Mouse (Mus musculus) heart, adult 8-10 months (tissue): ENCODE results near the gene Sh3pxd2a. TPM values are rescaled to one million over a fixed set of nuclear protein-coding genes. Genes with fewer than 3 reads are reported as not detected.

Experiments used
- DNase-seq: peaks from one replicate; pipeline ENCODE4 v3.0.0; 2022; ENCODE audit warnings: low spot score
- total RNA-seq, 4 experiments: library from RNA; stranded (reverse); gene quantifications; 2 replicates each; pipeline ENCODE4 v1.2.4; 2022

Gene Sh3pxd2a
- total RNA-seq, 4 experiments from 2014 or later: 40.6 to 54.7 (median 46.2) TPM

- DNase-seq: no peak
These were observed 218.7 kb downstream of the Sh3pxd2a start for GRCm38 (mm10) chr19:47245512-47245911.

GRCm38 (mm10) chr19:47242227-47242626 lies 222.0 kb downstream of the Sh3pxd2a start:
- DNase-seq: no peak

DNA sequence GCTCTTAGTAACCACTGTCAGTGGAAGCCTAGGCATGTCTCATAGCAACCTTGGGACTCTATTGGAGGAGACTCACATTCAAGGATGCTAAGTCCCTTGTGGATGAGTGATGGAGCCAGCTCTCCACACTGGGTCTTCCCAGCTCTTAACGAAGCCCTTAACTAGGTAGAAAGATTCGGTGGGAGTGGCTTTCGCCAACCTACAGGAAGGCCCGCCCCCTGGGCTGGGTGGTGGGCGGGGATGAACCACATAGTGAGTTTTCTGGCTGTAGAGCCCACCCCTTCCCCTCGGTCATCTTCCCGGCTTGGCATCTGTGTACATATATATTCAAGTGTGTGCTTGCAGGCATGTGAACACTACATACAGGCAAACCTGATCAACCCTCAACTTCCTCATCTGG lies 223.2 kb downstream of the Sh3pxd2a start:
- no peak for DNase-seq

DNA sequence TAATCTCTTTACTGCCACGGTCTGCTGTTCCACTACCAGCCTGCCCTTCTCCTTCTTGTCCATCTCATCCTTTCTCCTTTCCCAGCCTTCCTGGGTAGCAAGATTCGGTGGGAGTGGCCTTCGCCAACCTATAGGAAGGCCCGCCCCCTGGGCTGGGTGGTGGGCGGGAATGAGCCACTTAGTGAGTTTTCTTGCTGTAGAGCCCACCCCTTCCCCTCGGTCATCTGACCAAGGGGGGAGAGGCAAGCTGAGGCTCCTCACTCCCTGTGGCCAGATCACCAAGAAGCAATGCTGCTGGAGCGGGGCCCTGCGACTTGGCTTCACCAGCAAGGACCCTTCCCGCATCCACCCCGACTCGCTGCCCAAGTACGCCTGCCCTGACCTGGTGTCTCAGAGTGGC lies 224.1 kb downstream of the Sh3pxd2a start:
- DNase-seq: no peak

DNA sequence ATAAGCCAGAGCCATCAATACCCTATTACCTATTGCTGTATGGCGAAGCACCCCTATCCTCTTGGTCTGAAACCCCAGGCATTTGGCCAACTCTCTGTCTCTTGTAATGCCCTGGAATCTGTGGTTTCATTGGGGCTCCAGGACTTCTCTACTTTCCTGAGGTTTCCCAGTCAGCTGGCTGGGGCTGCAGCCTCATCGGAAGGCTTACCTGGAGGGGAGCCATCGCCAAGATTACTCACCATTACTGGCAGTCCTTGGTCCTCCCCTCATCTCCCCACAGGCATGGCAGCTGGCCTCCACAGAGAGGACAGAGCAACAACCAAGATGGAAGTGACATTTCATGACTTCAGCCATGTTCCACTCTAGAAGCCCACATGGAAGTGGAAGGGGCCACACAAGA lies 231.1 kb downstream of the Sh3pxd2a start:
- DNase-seq: no peak

- no peak for DNase-seq
These were observed 231.9 kb downstream of the Sh3pxd2a start for GRCm38 (mm10) chr19:47232077-47232865.

GRCm38 (mm10) chr19:47231389-47231788 lies 232.8 kb downstream of the Sh3pxd2a start:
- no peak for DNase-seq

DNA sequence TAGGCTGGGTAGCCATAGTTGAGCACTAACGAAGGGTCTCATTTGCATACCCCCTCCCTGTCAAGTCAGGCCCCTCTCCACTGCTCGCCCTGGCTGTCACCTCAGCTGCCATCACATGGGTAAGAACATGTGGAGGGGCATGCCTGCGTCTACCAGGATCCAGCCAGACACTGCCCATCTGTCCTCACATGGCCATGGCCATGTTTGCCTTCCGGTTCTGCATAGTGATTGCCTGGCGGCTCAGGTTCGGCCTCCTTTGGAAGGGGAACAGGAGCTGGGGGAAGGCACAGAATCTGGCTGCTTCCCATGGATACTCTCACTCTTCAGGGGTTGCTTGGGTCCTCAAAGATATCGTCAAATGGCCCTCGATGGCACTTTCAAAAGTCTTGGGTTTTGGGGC lies 233.5 kb downstream of the Sh3pxd2a start:
- no peak for DNase-seq

DNA sequence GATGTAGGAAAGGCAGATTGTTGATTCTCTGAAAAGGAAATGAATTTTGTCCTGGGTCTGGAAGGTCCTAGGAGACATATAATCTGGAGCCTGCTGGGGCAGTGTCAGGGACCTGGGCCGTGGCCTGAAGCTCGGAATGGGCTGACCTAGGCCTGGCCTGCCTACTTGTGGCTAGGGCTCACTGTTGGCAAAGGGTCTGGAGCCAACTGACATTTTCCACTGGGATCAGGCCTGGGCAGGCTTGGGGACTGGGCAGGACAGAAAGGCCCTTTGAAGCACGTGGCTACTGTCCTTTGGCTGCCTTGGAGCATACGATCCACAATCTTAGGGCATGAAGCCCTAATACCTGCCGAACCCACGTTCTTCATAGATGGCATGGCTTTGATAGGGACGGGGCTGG lies 234.1 kb downstream of the Sh3pxd2a start:
- DNase-seq: no peak

DNA sequence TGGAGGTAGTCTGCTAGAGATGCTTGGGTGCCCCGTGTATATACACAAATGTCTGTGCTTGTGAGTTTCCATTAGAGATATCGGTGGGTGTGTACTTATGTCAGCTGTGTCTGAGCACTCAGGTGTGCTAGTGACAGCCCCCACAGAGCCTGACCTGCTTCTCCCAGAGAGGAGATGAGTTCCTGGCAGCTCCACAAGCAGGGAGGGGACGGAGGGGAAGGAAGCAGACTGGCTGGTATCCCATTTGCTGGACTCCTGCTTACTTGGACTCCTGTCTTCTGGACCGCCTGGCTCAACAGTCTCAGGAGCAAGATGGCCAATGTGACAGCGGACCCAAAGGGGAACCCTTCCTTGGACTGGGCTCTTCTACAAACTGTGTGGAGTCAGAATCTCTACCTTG lies 234.7 kb downstream of the Sh3pxd2a start:
- no peak for DNase-seq

DNA sequence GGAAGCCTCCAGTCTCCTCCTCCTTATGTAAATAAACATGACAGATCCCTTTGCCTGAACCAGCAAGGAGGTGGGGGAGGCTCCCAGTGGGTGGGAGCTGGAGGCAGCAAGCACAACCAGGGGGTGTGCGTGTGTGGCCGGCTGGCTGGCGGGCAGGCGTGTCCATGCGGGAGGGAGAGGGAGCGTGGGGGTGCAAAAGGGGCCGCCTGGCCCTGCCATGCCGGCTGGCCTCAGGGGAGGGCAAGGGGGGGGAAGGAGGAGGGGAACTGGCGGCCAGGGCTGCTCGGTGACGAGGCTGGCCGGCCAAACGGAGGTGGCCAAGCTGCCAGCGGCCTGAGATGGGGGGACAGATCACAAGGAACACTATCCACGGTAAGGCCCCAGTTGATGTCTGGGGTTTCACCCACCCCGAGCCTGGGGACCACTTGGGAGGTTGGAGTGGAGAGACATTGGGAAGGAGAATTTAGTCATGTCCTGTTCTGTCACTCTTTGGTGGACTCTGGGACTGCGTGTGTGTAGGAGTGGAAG lies 235.4 kb downstream of the Sh3pxd2a start:
- DNase-seq: peak; percentile 40

- no peak for DNase-seq
These were observed 238.4 kb downstream of the Sh3pxd2a start for GRCm38 (mm10) chr19:47225791-47226190.

DNA sequence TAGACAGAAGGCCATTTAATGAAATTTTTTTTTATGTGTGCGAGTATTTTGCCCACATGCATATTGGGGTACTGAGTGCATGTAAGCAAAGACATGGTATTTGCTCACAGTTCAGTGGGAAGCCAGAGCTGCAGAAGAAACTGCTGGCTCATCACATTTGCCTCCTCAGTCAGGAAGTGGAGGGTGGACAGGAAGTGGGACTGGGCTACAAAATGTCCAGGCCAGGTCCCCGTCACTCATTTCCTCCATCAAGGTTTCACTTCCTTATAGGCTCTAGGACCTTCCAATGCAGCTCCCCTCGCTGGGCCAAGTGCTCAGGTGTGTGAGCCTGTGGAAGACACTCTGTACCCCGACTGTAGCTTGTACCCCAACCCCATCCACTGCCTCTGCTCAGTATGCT lies 239.5 kb downstream of the Sh3pxd2a start:
- DNase-seq: peak; percentile 31

GRCm38 (mm10) chr19:47222841-47223557 lies 241.2 kb downstream of the Sh3pxd2a start:
- DNase-seq: no peak

GRCm38 (mm10) chr19:47222154-47222840 lies 241.9 kb downstream of the Sh3pxd2a start:
- DNase-seq: no peak

GRCm38 (mm10) chr19:47221500-47222153 lies 242.6 kb downstream of the Sh3pxd2a start:
- DNase-seq: no peak

DNA sequence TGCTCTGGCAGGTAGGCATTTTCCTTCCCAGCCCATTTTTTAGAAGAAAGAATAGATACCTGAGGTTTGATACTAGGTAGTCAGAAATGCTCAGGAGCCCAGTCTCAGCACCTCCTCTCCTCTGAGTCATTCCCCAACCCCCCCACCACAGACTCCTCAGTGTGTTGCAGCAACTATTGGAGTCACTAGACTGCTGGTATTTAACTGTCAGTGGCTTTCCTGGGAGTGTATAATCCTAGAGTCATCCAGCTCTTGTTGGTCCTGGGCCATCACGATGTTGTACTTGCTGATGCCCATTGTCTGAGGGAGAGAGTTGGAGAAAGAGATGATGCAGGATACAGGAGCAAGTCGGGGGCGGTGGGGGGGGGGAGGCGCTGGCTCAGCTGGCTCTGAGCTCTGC lies 243.2 kb downstream of the Sh3pxd2a start:
- no peak for DNase-seq

DNA sequence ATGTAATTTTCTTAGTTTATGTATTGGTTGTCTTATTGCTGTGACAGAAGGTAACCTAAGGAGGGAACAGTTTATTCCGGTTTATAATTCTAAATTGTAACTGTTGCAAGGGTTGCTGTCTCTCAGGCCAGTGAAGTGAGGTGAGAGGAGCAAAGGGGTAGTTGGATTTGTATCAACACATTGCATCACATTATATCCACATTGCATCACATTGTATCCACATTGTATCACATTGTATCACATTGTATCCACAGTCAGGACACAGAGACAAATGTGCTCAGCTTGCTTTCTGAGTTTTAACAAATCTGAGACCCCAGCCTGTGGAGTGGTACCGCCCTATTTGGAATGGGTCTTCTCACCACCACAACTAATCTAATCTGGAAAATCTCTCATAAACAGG lies 244.0 kb downstream of the Sh3pxd2a start:
- no peak for DNase-seq

DNA sequence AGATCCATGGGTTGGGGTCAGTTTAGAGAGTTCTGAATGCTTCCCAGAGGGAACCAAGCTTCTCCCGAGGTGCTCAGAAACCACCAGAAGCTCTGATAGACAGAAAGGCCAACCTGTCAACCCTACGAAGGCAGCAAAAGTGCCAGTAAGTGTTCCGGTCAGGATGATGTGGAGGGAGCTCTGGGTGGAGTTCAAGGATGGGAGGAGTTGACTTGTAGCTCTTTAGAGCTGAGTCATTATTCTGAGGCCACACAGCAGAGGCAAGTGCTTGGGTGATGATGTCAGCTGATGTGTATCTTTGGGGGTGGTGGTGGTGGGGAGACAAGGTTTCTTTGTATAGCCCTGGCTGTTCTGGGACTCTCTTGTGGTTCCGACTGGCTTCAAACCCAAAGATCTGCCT lies 244.6 kb downstream of the Sh3pxd2a start:
- no peak for DNase-seq

DNA sequence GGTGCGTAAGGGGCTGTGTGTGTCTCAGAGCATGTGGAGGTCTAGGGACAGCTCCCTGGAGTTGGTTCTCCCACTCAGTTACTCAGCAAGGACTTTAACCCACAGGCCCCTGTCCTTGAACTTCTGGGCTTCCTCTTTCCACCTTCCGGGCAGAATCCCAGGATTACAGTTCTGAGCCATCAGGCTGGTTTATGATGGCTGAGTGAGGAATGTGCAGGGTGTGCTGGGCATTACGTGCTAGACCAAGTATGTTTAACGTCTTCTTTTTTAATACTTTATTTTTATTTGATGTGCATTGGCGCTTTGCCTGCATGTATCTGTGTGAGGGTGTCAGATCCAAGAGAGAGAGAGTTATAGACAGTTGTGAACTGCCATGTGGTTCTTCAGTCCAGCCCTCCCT lies 247.4 kb downstream of the Sh3pxd2a start:
- DNase-seq: no peak

DNA sequence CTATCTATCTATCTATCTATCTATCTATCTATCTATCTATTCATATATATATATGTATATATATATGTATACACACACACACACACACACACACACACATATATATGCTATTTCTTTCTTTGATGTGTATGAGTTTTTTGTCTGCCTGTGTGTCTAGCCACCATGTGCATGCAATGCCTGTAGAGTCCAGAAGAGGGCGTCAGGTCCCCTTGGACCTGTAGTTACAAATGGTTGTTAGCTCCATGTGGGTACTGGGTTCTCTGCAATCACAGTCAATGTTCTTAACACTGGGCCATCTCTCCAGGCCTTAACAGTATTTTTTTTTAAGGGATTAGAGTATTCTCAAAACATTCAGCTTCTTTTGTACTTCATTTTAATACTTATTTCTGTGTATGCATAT lies 250.7 kb downstream of the Sh3pxd2a start:
- DNase-seq: no peak

DNA sequence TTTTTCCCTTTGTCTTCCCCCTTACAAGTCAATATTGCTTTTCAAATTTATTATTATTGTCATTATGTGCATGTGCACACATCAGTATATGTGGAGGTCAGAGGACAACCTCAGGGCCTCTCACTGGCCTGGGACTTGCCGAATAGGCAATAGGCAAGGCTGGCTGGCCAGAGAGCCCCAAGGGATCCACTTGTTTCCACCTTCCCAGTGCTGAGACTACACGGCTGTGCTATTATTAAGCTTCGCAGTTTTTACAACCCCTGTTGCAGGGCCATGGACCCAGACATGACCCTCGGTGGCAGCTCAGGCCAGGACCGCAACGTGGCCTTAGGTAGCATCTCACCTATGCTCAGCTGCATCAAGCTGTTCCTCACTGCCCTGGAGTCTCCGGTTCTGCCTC lies 251.8 kb downstream of the Sh3pxd2a start:
- no peak for DNase-seq
